14 mouse cellular contexts compared by ENCODE assay signal in genomic region chr11:82886559-82886958, GRCm38 (mm10). TPM values are rescaled to one million over a fixed set of nuclear protein-coding genes. Genes with fewer than 3 reads are reported as not detected.
A peak's percentile ranks its signal among the peaks of the same experiment; 100 is the strongest.
DNase-seq lines count a peak whose midpoint lies in the region; ATAC-seq and TF ChIP-seq lines count a peak whose summit lies in the region.
"Had no signal": no experiment of that assay in that cellular context is flagged by ENCODE, and none has a peak within 500 bp of the region (broad histone marks: within the 10 kb centered on the region; RNA-seq: fewer than 3 reads in every experiment).

No protein-coding gene starts in this region.

- 0 out of 2 replicates have a peak, but pooled peaks cover 4% of the 10 kb centered on the region for H3K36me3 ChIP-seq in kidney, postnatal 0 days (ENCODE audit: insufficient read depth, low read length)

- ATAC-seq in kidney, postnatal 0 days (replicated peaks; ENCODE audit: low FRiP score, low read depth) = no peak
- ATAC-seq: forebrain, embryonic 13.5 days had no signal

- no peak overlapping the region for H3K4me3 ChIP-seq in kidney, postnatal 0 days (replicated peaks; ENCODE audit: low read depth, low read length)
- H3K4me3 ChIP-seq: forebrain, embryonic 13.5 days had no signal

- no peaks in the 10 kb centered on the region for H3K27me3 ChIP-seq in kidney, postnatal 0 days (ENCODE audit: insufficient read depth, low read length)

- no peak overlapping the region for H3K27ac ChIP-seq in kidney, postnatal 0 days
- H3K27ac ChIP-seq: forebrain, embryonic 13.5 days had no signal

- no peak overlapping the region for H3K4me2 ChIP-seq in kidney, postnatal 0 days (ENCODE audit: low read length)
- H3K4me2 ChIP-seq: forebrain, embryonic 13.5 days; midbrain, embryonic 11.5 days had no signal

- peak; percentile 81 for TF ChIP-seq CTCF in kidney, postnatal 0 days (IDR thresholded peaks at IDR 0.05; ENCODE audit: low read depth)

- no peak overlapping the region for H3K9ac ChIP-seq in kidney, postnatal 0 days (ENCODE audit: low read depth, low read length)
- H3K9ac ChIP-seq: forebrain, embryonic 13.5 days had no signal

- WGBS in kidney, postnatal 0 days = 87% methylated on average over 3 of the region's 3 CpGs

- H3K4me1 ChIP-seq in kidney, postnatal 0 days (replicated peaks; ENCODE audit: insufficient read depth, low read length) = 0 out of 2 replicates have a peak, but pooled peaks cover 6% of the 10 kb centered on the region

- DNase-seq in kidney, postnatal 0 days (ENCODE audit: low spot score) = peak; percentile 19
- no peak for DNase-seq in kidney, postnatal 4 days
- DNase-seq in 3T3-L1 (ENCODE audit: low read depth, low spot score) (peak; percentile 52), A20 (ENCODE audit: low read depth, low spot score) (peak; percentile 39)
- peak; percentile 9 for DNase-seq in T-cell, adult 2 months (ENCODE audit: low spot score)
- no peak for DNase-seq in frontal cortex, postnatal 14 days (ENCODE audit: low spot score in 2 of 2)
- no peak for DNase-seq in ovary, postnatal 36 days (ENCODE audit: low spot score)
- DNase-seq: cerebellum, adult 9-11 months; heart, adult 11 months; heart, postnatal 36 days; kidney, adult 11 months; lung, adult 2 months had no signal

- H3K9me3 ChIP-seq in kidney, postnatal 0 days (replicated peaks; ENCODE audit: low read length) = no peaks in the 10 kb centered on the region
- H3K9me3 ChIP-seq: forebrain, embryonic 13.5 days had no signal

RNA-seq across cellular contexts. Expression of gene Rad51d, which starts 3.9 kb away (rescaled TPM):
- polyA plus RNA-seq in kidney, postnatal 0 days (2015; fragmentation: Nextera tagmentation; extraction: Ambion mirVana) = 10.6 and 11.7 TPM in 2 replicates

RNA-seq across cellular contexts. Expression of gene Fndc8, which starts 5.4 kb away (rescaled TPM):
- 0.55 and 0.60 TPM in 2 replicates for polyA plus RNA-seq in kidney, postnatal 0 days (2015; fragmentation: Nextera tagmentation; extraction: Ambion mirVana)

RNA-seq across cellular contexts. Expression of gene Rffl, which starts 15.5 kb away (rescaled TPM):
- 21.7 and 23.3 TPM in 2 replicates for polyA plus RNA-seq in kidney, postnatal 0 days (2015; fragmentation: Nextera tagmentation; extraction: Ambion mirVana)

RNA-seq across cellular contexts. Expression of gene Nle1, which starts 21.7 kb away (rescaled TPM):
- 23.7 and 24.0 TPM in 2 replicates for polyA plus RNA-seq in kidney, postnatal 0 days (2015; fragmentation: Nextera tagmentation; extraction: Ambion mirVana)

RNA-seq across cellular contexts. Expression of gene Unc45b, which starts 23.8 kb away (rescaled TPM):
- polyA plus RNA-seq in kidney, postnatal 0 days (2015; fragmentation: Nextera tagmentation; extraction: Ambion mirVana) = 6.1 and 7.1 TPM in 2 replicates

Comparison
In these comparisons a context has a peak if more than half of its experiments do, and no peak if none do; other contexts are left out.
1. DNase-seq: peak in kidney, postnatal 0 days (single experiment), 3T3-L1 (single experiment), A20 (single experiment) and T-cell, adult 2 months (single experiment); none in kidney, postnatal 4 days (0 of 2), frontal cortex, postnatal 14 days (0 of 2) and ovary, postnatal 36 days (single experiment).